Mouse (Mus musculus) common myeloid progenitor, adult 5-6 weeks (primary cell): ENCODE data around the gene Gdpd3. TPM values are rescaled to one million over a fixed set of nuclear protein-coding genes. Genes with fewer than 3 reads are reported as not detected.
A peak's percentile ranks its signal among the peaks of the same experiment; 100 is the strongest.

Experiments used
- ATAC-seq: replicated peaks from 2 replicates; pipeline ENCODE4 v1.8.0; 2016; ENCODE audit warnings: low read depth, mild to moderate bottlenecking, moderate TSS enrichment, inconsistent platforms; ENCODE audit not compliant: poor library complexity, severe bottlenecking
- total RNA-seq: library from RNA; stranded (forward); fragments of 200-1000, 187-1606 nt; gene quantifications from 2 replicates; pipeline ENCODE4 v1.2.3, GENCODE M21; 2017

The Gdpd3 gene
- total RNA-seq, 1 experiment from 2014 or later = 5.1 TPM

GRCm38 (mm10) chr7:126782693-126783092, 16.6 kb downstream of the Gdpd3 start:
- ATAC-seq = no peak

GRCm38 (mm10) chr7:126784469-126784868, 18.3 kb downstream of the Gdpd3 start:
- ATAC-seq = no peak

GRCm38 (mm10) chr7:126785056-126785455, 18.9 kb downstream of the Gdpd3 start:
- no peak for ATAC-seq

DNA sequence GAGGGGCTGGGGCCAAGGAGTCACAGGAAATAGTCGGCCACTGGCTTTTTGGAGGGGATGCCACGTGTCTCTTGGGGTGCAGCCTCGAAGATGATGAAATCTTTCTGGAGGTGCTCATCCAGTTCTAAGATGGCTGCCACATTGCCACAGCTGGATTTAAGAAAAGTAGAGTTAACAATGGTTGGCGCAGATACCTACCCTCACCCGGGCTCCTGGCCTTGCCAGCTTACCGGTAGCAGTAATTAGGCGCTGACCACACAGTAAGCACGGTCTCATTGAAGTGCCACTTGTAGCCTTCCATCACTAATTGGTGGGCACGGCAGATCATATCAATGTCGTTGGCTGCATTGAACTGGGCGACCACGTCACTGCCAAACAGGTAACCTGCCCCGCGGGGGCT, 20.0 kb downstream of the Gdpd3 start:
- no peak for ATAC-seq

- no peak for ATAC-seq
Measured at GRCm38 (mm10) chr7:126789141-126789540, 23.0 kb downstream of the Gdpd3 start.

- ATAC-seq = peak; percentile 91
Measured at GRCm38 (mm10) chr7:126791851-126792720, 26.0 kb downstream of the Gdpd3 start, which contains the start of gene Ppp4c. Gene Ppp4c (minus strand): TSS chr7:126792496.

DNA sequence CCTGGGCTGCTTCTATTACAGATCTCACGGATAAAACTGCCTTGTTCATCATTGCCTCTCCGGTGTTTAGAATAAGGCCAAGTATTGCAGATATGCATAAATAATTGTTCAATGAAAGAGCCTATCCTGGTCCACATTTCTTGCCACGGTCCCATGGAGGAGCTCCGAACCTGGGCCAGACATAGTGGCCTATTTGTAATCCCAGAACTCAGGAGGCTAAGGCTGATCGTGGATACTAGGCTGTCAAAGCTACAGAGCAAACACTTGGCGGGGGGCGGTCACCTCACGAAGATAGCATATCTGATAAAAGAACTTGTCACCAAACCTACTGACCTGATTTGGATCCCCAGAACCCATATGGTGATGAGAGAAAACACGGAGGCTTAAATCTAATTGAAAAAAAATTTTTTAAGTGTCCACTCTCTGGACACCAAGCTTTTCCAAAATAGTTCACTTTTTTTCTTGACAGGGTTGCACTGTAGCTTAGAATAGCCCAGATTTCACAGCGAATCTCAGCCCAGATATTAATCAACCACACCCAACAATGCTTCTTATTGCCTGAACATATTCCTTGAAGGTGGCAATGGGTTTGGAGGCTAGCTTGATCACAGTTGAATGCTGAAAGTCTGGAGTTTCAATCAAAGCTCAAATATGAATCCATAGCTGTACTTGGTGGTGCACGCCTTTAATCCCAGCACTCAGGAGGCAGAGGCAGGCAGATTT, 26.7 kb downstream of the Gdpd3 start:
- no peak for ATAC-seq

GRCm38 (mm10) chr7:126793456-126794270, 27.5 kb downstream of the Gdpd3 start:
- ATAC-seq = no peak

GRCm38 (mm10) chr7:126794271-126794605, 28.1 kb downstream of the Gdpd3 start:
- no peak for ATAC-seq

- ATAC-seq = no peak
Measured at GRCm38 (mm10) chr7:126795387-126796317, 29.5 kb downstream of the Gdpd3 start.

- ATAC-seq = no peak
Measured at GRCm38 (mm10) chr7:126796350-126796932, 30.3 kb downstream of the Gdpd3 start.

GRCm38 (mm10) chr7:126797411-126798126, 31.4 kb downstream of the Gdpd3 start, which contains the start of gene Fam57b:
Gene Fam57b (plus strand): TSS chr7:126797668.
- no peak for ATAC-seq

- peak; percentile 48 for ATAC-seq
Measured at GRCm38 (mm10) chr7:126798127-126799049, 32.3 kb downstream of the Gdpd3 start.

DNA sequence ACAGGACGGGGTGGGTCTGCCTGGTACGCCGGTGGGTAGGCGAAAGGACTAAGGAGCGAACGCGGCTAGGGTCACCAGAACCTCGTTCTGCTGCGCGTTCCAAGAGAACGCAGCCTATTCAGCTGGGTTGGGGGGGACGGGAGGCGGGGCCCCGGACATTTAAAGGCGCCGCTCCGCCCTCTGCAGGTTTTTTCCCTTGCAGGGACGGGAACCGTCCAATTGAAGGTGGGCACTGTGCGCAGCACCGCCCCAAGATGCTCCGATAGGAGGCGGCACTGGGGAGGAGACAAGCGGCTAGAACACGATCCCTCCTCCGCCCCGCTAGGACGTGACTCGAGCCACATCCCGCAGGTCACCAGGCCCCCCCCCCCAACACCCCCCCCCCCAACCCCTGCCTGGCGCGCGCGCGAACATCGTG, 32.9 kb downstream of the Gdpd3 start:
- ATAC-seq = peak; percentile 74

- peak; percentile 58 for ATAC-seq
Measured at GRCm38 (mm10) chr7:126799468-126800268, 33.5 kb downstream of the Gdpd3 start.

- no peak for ATAC-seq
Measured at GRCm38 (mm10) chr7:126800269-126801056, 34.3 kb downstream of the Gdpd3 start.
